Comparison of ENCODE assay signal across 22 mouse cellular contexts in the genomic region with DNA sequence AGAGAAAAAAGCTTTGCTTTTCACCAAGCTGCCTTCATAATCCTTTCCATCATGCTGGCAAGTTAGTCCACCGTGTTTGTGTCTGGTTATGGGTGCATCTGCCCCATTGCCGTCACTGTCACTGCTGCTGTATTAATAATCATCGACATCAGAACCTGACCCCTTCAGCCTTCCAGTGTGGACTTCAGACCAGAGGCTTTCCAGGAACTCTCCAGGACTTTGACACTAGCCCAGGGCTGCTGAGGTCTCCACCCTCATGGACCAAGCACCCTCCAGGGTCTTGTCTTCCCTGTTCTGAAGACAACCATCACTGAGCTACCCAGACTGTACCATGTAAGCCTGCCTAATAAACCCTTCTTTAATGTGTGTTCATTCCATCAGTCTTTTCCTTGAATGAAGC. TPM values are rescaled to one million over a fixed set of nuclear protein-coding genes. Genes with fewer than 3 reads are reported as not detected.
"Had no signal": no experiment of that assay in that cellular context is flagged by ENCODE, and none has a peak within 500 bp of the region (broad histone marks: within the 10 kb centered on the region; RNA-seq: fewer than 3 reads in every experiment).

No protein-coding gene starts in this region.

- DNase-seq: retina, postnatal 1 day; right cerebral cortex, adult 18-20 months; right cerebral cortex, postnatal 14 days; right cerebral cortex, postnatal 25 days; right cerebral cortex, postnatal 4 days; spleen, adult 18-20 months; thymus, adult 18-20 months; thymus, adult 2 months; thymus, postnatal 14 days; thymus, postnatal 25 days; thymus, postnatal 36 days; thymus, postnatal 4 days had no signal

- H3K4me2 ChIP-seq: neural tube, embryonic 15.5 days; stomach, embryonic 15.5 days had no signal

- H3K36me3 ChIP-seq: neural tube, embryonic 15.5 days; stomach, embryonic 15.5 days had no signal

- H3K27me3 ChIP-seq: neural tube, embryonic 15.5 days; stomach, embryonic 15.5 days had no signal

- H3K9me3 ChIP-seq: neural tube, embryonic 15.5 days; stomach, embryonic 15.5 days had no signal

- H3K4me3 ChIP-seq: neural tube, embryonic 15.5 days; stomach, embryonic 15.5 days had no signal

- H3K4me1 ChIP-seq: neural tube, embryonic 15.5 days had no signal

- H3K9ac ChIP-seq: neural tube, embryonic 15.5 days; stomach, embryonic 15.5 days had no signal

- H3K27ac ChIP-seq: neural tube, embryonic 15.5 days; stomach, embryonic 15.5 days; stomach, postnatal 0 days had no signal

RNA-seq across cellular contexts. Expression of gene Slc22a22, which starts 26.2 kb away (rescaled TPM):
- polyA plus RNA-seq: neural tube, embryonic 14.5 days; neural tube, embryonic 15.5 days; small intestine, adult 2 months; spleen, adult 2 months; stomach, embryonic 14.5 days; stomach, embryonic 15.5 days; stomach, embryonic 16.5 days; stomach, postnatal 0 days; thymus, adult 2 months; thymus, postnatal 0 days; urinary bladder, adult 2 months had no signal
